Mouse (Mus musculus): ENCODE results near the gene Gstm5.

DNA sequence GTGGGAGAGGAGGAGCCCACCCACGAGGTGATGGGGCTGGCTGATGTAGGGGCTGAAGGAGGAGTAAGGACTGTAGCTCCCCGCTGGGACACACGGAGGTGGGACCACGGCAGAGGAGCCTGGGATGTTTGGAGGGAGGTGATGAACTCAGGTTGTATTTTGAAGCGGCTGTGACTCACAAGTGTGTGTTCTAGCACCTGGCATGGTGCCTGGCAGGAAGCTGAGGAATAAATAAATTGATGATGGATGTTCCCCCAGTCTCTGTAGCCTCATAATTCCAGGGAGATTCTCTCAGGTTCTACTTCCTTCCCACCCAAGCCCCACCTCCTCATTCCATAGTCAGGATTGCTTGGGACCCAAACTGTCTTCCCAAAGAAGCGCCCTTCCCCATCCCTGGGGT lies 20.4 kb upstream of the Gstm5 start:
- TF ChIP-seq POLR2A (IDR thresholded peaks at IDR 0.05; ENCODE audit: insufficient read length, low read depth), result no peak
- TF ChIP-seq MAX (IDR thresholded peaks at IDR 0.05; ENCODE audit: low read depth), result no peak
- TF ChIP-seq POLR2AphosphoS2 (IDR thresholded peaks at IDR 0.05; ENCODE audit: insufficient read length, low read depth), result no peak
- TF ChIP-seq USF1 (IDR thresholded peaks at IDR 0.05; ENCODE audit: low read depth), result no peak
- TF ChIP-seq MYOG (IDR thresholded peaks at IDR 0.05; ENCODE audit: control insufficient read depth in 1 of 3, insufficient read depth in 1 of 3, insufficient read length in 2 of 3, low read depth in 2 of 3), result no peak
- no peak for TF ChIP-seq MYOD1 (IDR thresholded peaks at IDR 0.05; ENCODE audit: control insufficient read depth in 1 of 3, insufficient read length in 2 of 3, low read depth in 2 of 3)
- no peak for TF ChIP-seq TCF3 (IDR thresholded peaks at IDR 0.05; ENCODE audit: insufficient read length, low read depth)
- no peak for TF ChIP-seq TCF12 (IDR thresholded peaks at IDR 0.05; ENCODE audit: insufficient read depth, poor library complexity, severe bottlenecking)
- TF ChIP-seq E2F4 (IDR thresholded peaks at IDR 0.05; ENCODE audit: insufficient read depth), result no peak
- no peak for TF ChIP-seq CEBPB (IDR thresholded peaks at IDR 0.05; ENCODE audit: insufficient read depth, poor library complexity, severe bottlenecking)
